Mouse (Mus musculus) lung, embryonic 16.5 days (tissue): ENCODE results near the gene Grxcr1. TPM values are rescaled to one million over a fixed set of nuclear protein-coding genes. Genes with fewer than 3 reads are reported as not detected.

ENCODE experiments used
- ATAC-seq: fragments of 200-750 bp; cut with Nextera tagmentation; 2 replicates; pipeline ENCODE4 v1.8.0; 2017; ENCODE audit warnings: low read depth, mild to moderate bottlenecking, moderate library complexity
- H3K27ac ChIP-seq: fragments of 300-500 bp; sonication (generic); 2 replicates; pipeline ENCODE4 v1.5.1; 2014; ENCODE audit warnings: mild to moderate bottlenecking, control low read depth, low read length
- H3K27me3 ChIP-seq: fragments of 300-500 bp; sonication (generic); 2 replicates; pipeline ENCODE4 v1.6.1; 2014; ENCODE audit warnings: low read depth, low read length, mixed read lengths; ENCODE audit not compliant: control insufficient read depth, insufficient read depth
- H3K36me3 ChIP-seq: fragments of 300-500 bp; sonication (generic); 2 replicates; pipeline ENCODE4 v1.6.1; 2014; ENCODE audit warnings: low read length; ENCODE audit not compliant: control insufficient read depth, insufficient read depth
- H3K4me1 ChIP-seq: fragments of 300-500 bp; sonication (generic); replicated peaks from 2 replicates; pipeline ENCODE4 v1.6.1; 2014; ENCODE audit warnings: low read length, mixed read lengths; ENCODE audit not compliant: control insufficient read depth, insufficient read depth
- H3K4me2 ChIP-seq: fragments of 300-500 bp; sonication (generic); 2 replicates; pipeline ENCODE4 v1.6.1; 2014; ENCODE audit warnings: low read depth, low read length, control low read depth
- H3K4me3 ChIP-seq: fragments of 300-500 bp; sonication (generic); 2 replicates; pipeline ENCODE4 v1.5.1; 2014; ENCODE audit warnings: mild to moderate bottlenecking, low read length, control low read depth
- H3K9ac ChIP-seq: fragments of 300-500 bp; sonication (generic); 2 replicates; pipeline ENCODE4 v1.6.1; 2014; ENCODE audit warnings: low read length, control low read depth
- H3K9me3 ChIP-seq: fragments of 300-500 bp; sonication (generic); 2 replicates; pipeline ENCODE4 v1.6.1; 2016; ENCODE audit warnings: low read length; ENCODE audit not compliant: control insufficient read depth
- WGBS: fragments of 180-500 bp; shearing (Covaris S2); extraction: QIAGEN DNeasy Blood & Tissue Kit; methylation state at CpG from one replicate; pipeline ENCODE4 v1.1.7; 2014; 5-methylcytosine and 5-hydroxymethylcytosine counted together
- polyA plus RNA-seq: library from polyadenylated mRNA; unstranded; fragments of >200 nt; fragmentation: Nextera tagmentation; extraction: Ambion mirVana; gene quantifications from 2 replicates; pipeline ENCODE4 v1.2.1, GENCODE M21; 2015

Grxcr1 gene
- polyA plus RNA-seq, 1 experiment from 2014 or later = not detected

GRCm38 (mm10) chr5:68122883-68123282 is 91.2 kb downstream of the Grxcr1 start:
- Histone ChIP-seq H3K9ac (no peak overlapping the region), H3K27ac (no peak overlapping the region), H3K4me2 (no peak overlapping the region), H3K27me3 (no peaks in the 10 kb centered on the region), H3K4me1 (no peaks in the 10 kb centered on the region), H3K4me3 (no peak overlapping the region), H3K36me3 (no peaks in the 10 kb centered on the region), H3K9me3 (no peaks in the 10 kb centered on the region)
- WGBS = 73% methylated on average over 3 of the region's 3 CpGs
- ATAC-seq = no peak

- Histone ChIP-seq H3K9ac (no peak overlapping the region), H3K4me1 (no peaks in the 10 kb centered on the region), H3K4me3 (no peak overlapping the region), H3K36me3 (no peaks in the 10 kb centered on the region), H3K27ac (no peak overlapping the region), H3K27me3 (no peaks in the 10 kb centered on the region), H3K4me2 (no peak overlapping the region), H3K9me3 (no peaks in the 10 kb centered on the region)
- no peak for ATAC-seq
- WGBS = 85% methylated on average over 1 of the region's 1 CpGs
Observed at GRCm38 (mm10) chr5:68125478-68125877, 93.8 kb downstream of the Grxcr1 start.

- no peak overlapping the region for H3K27ac ChIP-seq
- no peak overlapping the region for H3K4me2 ChIP-seq
- H3K36me3 ChIP-seq = no peaks in the 10 kb centered on the region
- H3K9me3 ChIP-seq = no peaks in the 10 kb centered on the region
- ATAC-seq = no peak
- no peaks in the 10 kb centered on the region for H3K27me3 ChIP-seq
- H3K4me1 ChIP-seq = no peaks in the 10 kb centered on the region
- H3K9ac ChIP-seq = no peak overlapping the region
- H3K4me3 ChIP-seq = no peak overlapping the region
- 14% methylated on average over 4 of the region's 4 CpGs for WGBS
Observed at GRCm38 (mm10) chr5:68128421-68128820, 96.8 kb downstream of the Grxcr1 start.

- H3K4me1 ChIP-seq = no peaks in the 10 kb centered on the region
- H3K27me3 ChIP-seq = no peaks in the 10 kb centered on the region
- no peak for ATAC-seq
- no peaks in the 10 kb centered on the region for H3K9me3 ChIP-seq
- H3K4me2 ChIP-seq = no peak overlapping the region
- WGBS = 71% methylated on average over 3 of the region's 3 CpGs
- no peak overlapping the region for H3K4me3 ChIP-seq
- H3K36me3 ChIP-seq = no peaks in the 10 kb centered on the region
- H3K9ac ChIP-seq = no peak overlapping the region
- H3K27ac ChIP-seq = no peak overlapping the region
Observed at GRCm38 (mm10) chr5:68128821-68129608, 97.4 kb downstream of the Grxcr1 start.

- H3K4me3 ChIP-seq = no peak overlapping the region
- no peaks in the 10 kb centered on the region for H3K9me3 ChIP-seq
- WGBS = 79% methylated on average over 1 of the region's 1 CpGs
- no peaks in the 10 kb centered on the region for H3K4me1 ChIP-seq
- no peak overlapping the region for H3K9ac ChIP-seq
- H3K36me3 ChIP-seq = no peaks in the 10 kb centered on the region
- no peak overlapping the region for H3K4me2 ChIP-seq
- H3K27ac ChIP-seq = no peak overlapping the region
- H3K27me3 ChIP-seq = no peaks in the 10 kb centered on the region
- no peak for ATAC-seq
Observed at GRCm38 (mm10) chr5:68146818-68147217, 115.2 kb downstream of the Grxcr1 start.

GRCm38 (mm10) chr5:68149946-68150345 is 118.3 kb downstream of the Grxcr1 start:
- Histone ChIP-seq H3K4me1 (no peaks in the 10 kb centered on the region), H3K36me3 (no peaks in the 10 kb centered on the region), H3K27ac (no peak overlapping the region), H3K27me3 (no peaks in the 10 kb centered on the region), H3K4me2 (no peak overlapping the region), H3K9ac (no peak overlapping the region), H3K4me3 (no peak overlapping the region), H3K9me3 (no peaks in the 10 kb centered on the region)
- 65% methylated on average over 3 of the region's 3 CpGs for WGBS
- no peak for ATAC-seq

GRCm38 (mm10) chr5:68150347-68151043 is 118.9 kb downstream of the Grxcr1 start:
- Histone ChIP-seq H3K9ac (no peak overlapping the region), H3K4me2 (no peak overlapping the region), H3K4me1 (no peaks in the 10 kb centered on the region), H3K27ac (no peak overlapping the region), H3K36me3 (no peaks in the 10 kb centered on the region), H3K4me3 (no peak overlapping the region), H3K9me3 (no peaks in the 10 kb centered on the region), H3K27me3 (no peaks in the 10 kb centered on the region)
- no peak for ATAC-seq
- 74% methylated on average over 4 of the region's 4 CpGs for WGBS

- Histone ChIP-seq H3K4me2 (no peak overlapping the region), H3K27ac (no peak overlapping the region), H3K9ac (no peak overlapping the region), H3K36me3 (no peaks in the 10 kb centered on the region), H3K9me3 (no peaks in the 10 kb centered on the region), H3K27me3 (no peaks in the 10 kb centered on the region), H3K4me3 (no peak overlapping the region), H3K4me1 (no peaks in the 10 kb centered on the region)
- ATAC-seq = 0 out of 2 replicates have a peak, but pooled peaks have one; percentile 31
- WGBS = 25% methylated on average over 2 of the region's 2 CpGs
Observed at GRCm38 (mm10) chr5:68162503-68162902, 130.9 kb downstream of the Grxcr1 start.

- no peak for ATAC-seq
- no peak overlapping the region for H3K9ac ChIP-seq
- WGBS = 43% methylated on average over 7 of the region's 7 CpGs
- H3K4me3 ChIP-seq = no peak overlapping the region
- H3K4me1 ChIP-seq = no peaks in the 10 kb centered on the region
- H3K9me3 ChIP-seq = no peaks in the 10 kb centered on the region
- H3K4me2 ChIP-seq = no peak overlapping the region
- H3K36me3 ChIP-seq = no peaks in the 10 kb centered on the region
- no peaks in the 10 kb centered on the region for H3K27me3 ChIP-seq
- no peak overlapping the region for H3K27ac ChIP-seq
Observed at GRCm38 (mm10) chr5:68165954-68166353, 134.3 kb downstream of the Grxcr1 start.
